Mouse (Mus musculus) ovary, adult 10 weeks (tissue): ENCODE results near the gene Ucn2. TPM values are rescaled to one million over a fixed set of nuclear protein-coding genes. Genes with fewer than 3 reads are reported as not detected.

Experiments
- polyA plus RNA-seq: library from polyadenylated mRNA; stranded (reverse); fragments of 350-450 nt; fragmentation: Illumina TruSeq; extraction: RNeasy Lipid Tissue Mini Kit (QIAGEN cat#74804); gene quantifications from one replicate; pipeline ENCODE4 v1.2.3, GENCODE M21; 2014

Gene Ucn2
- not detected for polyA plus RNA-seq

GRCm38 (mm10) chr9:108985710-108986109 is at the start of gene Ucn2:
Gene Ucn2, plus strand, starts transcription at chr9:108986010.

GRCm38 (mm10) chr9:108936418-108937364 is 49.1 kb upstream of the Ucn2 start, which contains the start of gene Uqcrc1:
Gene Uqcrc1, plus strand, starts transcription at chr9:108936633.

GRCm38 (mm10) chr9:108953081-108953636 is 32.7 kb upstream of the Ucn2 start, which contains the start of gene Col7a1:
Gene Col7a1, plus strand, starts transcription at chr9:108953586.

GRCm38 (mm10) chr9:108991428-108992084 is 5.7 kb downstream of the Ucn2 start, which contains the start of gene Pfkfb4:
Gene Pfkfb4, plus strand, starts transcription at chr9:108991778.

Other genes with a start within 250 kb of the Ucn2 start
- 184 TPM for gene Ip6k2, start 202.2 kb upstream of the Ucn2 start, polyA plus RNA-seq
- gene Nckipsd, start 177.6 kb upstream of the Ucn2 start, polyA plus RNA-seq = 0.26 TPM
- not detected for gene Celsr3, start 159.7 kb upstream of the Ucn2 start, polyA plus RNA-seq
- gene Slc26a6, start 132.7 kb upstream of the Ucn2 start, polyA plus RNA-seq = 0.46 TPM
- gene Tmem89, start 71.4 kb upstream of the Ucn2 start, polyA plus RNA-seq = not detected
- gene Uqcrc1, start 49.4 kb upstream of the Ucn2 start, polyA plus RNA-seq = 22.6 TPM
- not detected for gene Col7a1, start 32.4 kb upstream of the Ucn2 start, polyA plus RNA-seq
- 0.74 TPM for gene Pfkfb4, start 5.8 kb downstream of the Ucn2 start, polyA plus RNA-seq
- 23.1 TPM for gene Shisa5, start 52.6 kb downstream of the Ucn2 start, polyA plus RNA-seq
- not detected for gene Trex1, start 73.7 kb downstream of the Ucn2 start, polyA plus RNA-seq
- gene Atrip, start 88.1 kb downstream of the Ucn2 start, polyA plus RNA-seq = 11.9 TPM
- gene Ccdc51, start 96.5 kb downstream of the Ucn2 start, polyA plus RNA-seq = not detected
- gene Tma7, start 96.6 kb downstream of the Ucn2 start, polyA plus RNA-seq = 524 TPM
- 1.7 TPM for gene Plxnb1, start 109.4 kb downstream of the Ucn2 start, polyA plus RNA-seq
- 48.7 TPM for gene Fbxw21, start 176.0 kb downstream of the Ucn2 start, polyA plus RNA-seq
- gene Fbxw13, start 210.0 kb downstream of the Ucn2 start, polyA plus RNA-seq = 15.9 TPM
- 17.8 TPM for gene Fbxw20, start 248.7 kb downstream of the Ucn2 start, polyA plus RNA-seq